Mouse (Mus musculus): ENCODE results near the gene Pbld2.

GRCm38 (mm10) chr10:63096757-63097156 lies 72.6 kb downstream of the Pbld2 start:
- no peak for TF ChIP-seq GATA1 (IDR thresholded peaks at IDR 0.05; ENCODE audit: low read length)
- TF ChIP-seq TAL1 (IDR thresholded peaks at IDR 0.05; ENCODE audit: low read length) = no peak

Data from erythroblast, embryonic 14.5 days (primary cell).